Mouse (Mus musculus) embryonic facial prominence, embryonic 13.5 days (tissue): ENCODE results near the gene Snx14. TPM values are rescaled to one million over a fixed set of nuclear protein-coding genes. Genes with fewer than 3 reads are reported as not detected.

Source experiments
- ATAC-seq: fragments of 200-750 bp; cut with Nextera tagmentation; 2 replicates; pipeline ENCODE4 v1.8.0; 2017; ENCODE audit warnings: low read depth; ENCODE audit not compliant: insufficient number of reproducible peaks, insufficient read depth, low FRiP score, low TSS enrichment
- H3K27ac ChIP-seq: fragments of 300-500 bp; sonication (generic); 2 replicates; pipeline ENCODE4 v1.5.1; 2015; ENCODE audit warnings: moderate library complexity, mild to moderate bottlenecking, inconsistent platforms
- H3K27me3 ChIP-seq: fragments of 300-500 bp; sonication (generic); 2 replicates; pipeline ENCODE4 v1.6.1; 2015; ENCODE audit warnings: mild to moderate bottlenecking, inconsistent platforms
- H3K36me3 ChIP-seq: fragments of 300-500 bp; sonication (generic); 2 replicates; pipeline ENCODE4 v1.6.1; 2015; ENCODE audit warnings: mild to moderate bottlenecking, inconsistent platforms
- H3K4me1 ChIP-seq: fragments of 300-500 bp; sonication (generic); 2 replicates; pipeline ENCODE4 v1.6.1; 2015; ENCODE audit warnings: inconsistent platforms
- H3K4me2 ChIP-seq: fragments of 300-500 bp; sonication (generic); 2 replicates; pipeline ENCODE4 v1.6.1; 2015; ENCODE audit warnings: moderate library complexity, mild to moderate bottlenecking, inconsistent platforms
- H3K4me3 ChIP-seq: fragments of 300-500 bp; sonication (generic); 2 replicates; pipeline ENCODE4 v1.5.1; 2015; ENCODE audit warnings: mild to moderate bottlenecking, inconsistent platforms
- H3K9ac ChIP-seq: fragments of 300-500 bp; sonication (generic); 2 replicates; pipeline ENCODE4 v1.6.1; 2015; ENCODE audit warnings: mild to moderate bottlenecking, inconsistent platforms
- H3K9me3 ChIP-seq: fragments of 300-500 bp; sonication (generic); 2 replicates; pipeline ENCODE4 v1.6.1; 2016; ENCODE audit warnings: inconsistent platforms
- WGBS: fragments of 180-500 bp; shearing (Covaris S2); methylation state at CpG from one replicate; pipeline ENCODE4 v1.1.7; 2015; ENCODE audit warnings: mixed read lengths; 5-methylcytosine and 5-hydroxymethylcytosine counted together
- polyA plus RNA-seq: library from polyadenylated mRNA; unstranded; fragments of >200 nt; fragmentation: Nextera tagmentation; extraction: Ambion mirVana; gene quantifications from 2 replicates; pipeline ENCODE4 v1.2.1, GENCODE M21; 2015

Snx14 gene
- polyA plus RNA-seq, 1 experiment from 2014 or later: 23.6 TPM

- H3K9me3 ChIP-seq: no peaks in the 10 kb centered on the region
- no peaks in the 10 kb centered on the region for H3K27me3 ChIP-seq
- WGBS: 71% methylated on average over 3 of the region's 3 CpGs
- no peak overlapping the region for H3K27ac ChIP-seq
- H3K9ac ChIP-seq: no peak overlapping the region
- H3K4me1 ChIP-seq: no peaks in the 10 kb centered on the region
- no peak overlapping the region for H3K4me3 ChIP-seq
- H3K36me3 ChIP-seq: no peaks in the 10 kb centered on the region
- no peak overlapping the region for H3K4me2 ChIP-seq
- ATAC-seq: no peak
Measured at GRCm38 (mm10) chr9:88342701-88343100, 96.1 kb downstream of the Snx14 start.

- Histone ChIP-seq H3K36me3 (no peaks in the 10 kb centered on the region), H3K27ac (no peak overlapping the region), H3K4me2 (no peak overlapping the region), H3K9me3 (no peaks in the 10 kb centered on the region), H3K4me3 (no peak overlapping the region), H3K4me1 (no peaks in the 10 kb centered on the region), H3K9ac (no peak overlapping the region), H3K27me3 (no peaks in the 10 kb centered on the region)
- 77% methylated on average over 7 of the region's 7 CpGs for WGBS
- ATAC-seq: no peak
Measured at GRCm38 (mm10) chr9:88342241-88342640, 96.5 kb downstream of the Snx14 start.

GRCm38 (mm10) chr9:88340819-88341218 is 97.9 kb downstream of the Snx14 start:
- Histone ChIP-seq H3K27me3 (no peaks in the 10 kb centered on the region), H3K36me3 (no peaks in the 10 kb centered on the region), H3K9ac (no peak overlapping the region), H3K4me1 (no peaks in the 10 kb centered on the region), H3K4me3 (no peak overlapping the region), H3K4me2 (no peak overlapping the region), H3K27ac (no peak overlapping the region), H3K9me3 (no peaks in the 10 kb centered on the region)
- WGBS: 92% methylated on average over 3 of the region's 3 CpGs
- ATAC-seq: no peak

GRCm38 (mm10) chr9:88335839-88336238 is 102.9 kb downstream of the Snx14 start:
- Histone ChIP-seq H3K27me3 (peaks cover 5% of the 10 kb centered on the region), H3K4me1 (peaks cover 6% of the 10 kb centered on the region; the same call in 1 of the 2 replicates), H3K9me3 (no peaks in the 10 kb centered on the region), H3K4me2 (no peak overlapping the region), H3K9ac (no peak overlapping the region), H3K27ac (no peak overlapping the region), H3K36me3 (no peaks in the 10 kb centered on the region), H3K4me3 (no peak overlapping the region)
- ATAC-seq: no peak
- 54% methylated on average over 1 of the region's 2 CpGs for WGBS

GRCm38 (mm10) chr9:88332447-88332846 is 106.3 kb downstream of the Snx14 start:
- H3K4me3 ChIP-seq: no peak overlapping the region
- peaks cover 11% of the 10 kb centered on the region for H3K4me1 ChIP-seq
- H3K27ac ChIP-seq: no peak overlapping the region
- no peaks in the 10 kb centered on the region for H3K36me3 ChIP-seq
- H3K9me3 ChIP-seq: no peaks in the 10 kb centered on the region
- no peak overlapping the region for H3K4me2 ChIP-seq
- 20% methylated on average over 3 of the region's 3 CpGs for WGBS
- no peak overlapping the region for H3K9ac ChIP-seq
- peaks cover 37% of the 10 kb centered on the region for H3K27me3 ChIP-seq
- no peak; the same call in 1 of the 2 replicates for ATAC-seq

GRCm38 (mm10) chr9:88330316-88330715 is 108.4 kb downstream of the Snx14 start:
- H3K4me1 ChIP-seq: peaks cover 12% of the 10 kb centered on the region
- no peaks in the 10 kb centered on the region for H3K9me3 ChIP-seq
- H3K27me3 ChIP-seq: peaks cover 51% of the 10 kb centered on the region
- no peak overlapping the region for H3K9ac ChIP-seq
- no peak overlapping the region for H3K27ac ChIP-seq
- H3K36me3 ChIP-seq: no peaks in the 10 kb centered on the region
- WGBS: 58% methylated on average over 3 of the region's 3 CpGs
- H3K4me3 ChIP-seq: no peak overlapping the region
- peak overlapping the region; percentile 98; the same call in 1 of the 2 replicates for H3K4me2 ChIP-seq
- no peak for ATAC-seq

GRCm38 (mm10) chr9:88329166-88329748 is 109.5 kb downstream of the Snx14 start:
- Histone ChIP-seq H3K36me3 (no peaks in the 10 kb centered on the region), H3K4me2 (peak overlapping the region; percentile 98), H3K9me3 (no peaks in the 10 kb centered on the region), H3K27ac (no peak overlapping the region), H3K4me1 (peaks cover 12% of the 10 kb centered on the region), H3K4me3 (no peak overlapping the region), H3K9ac (no peak overlapping the region), H3K27me3 (peaks cover 53% of the 10 kb centered on the region)
- ATAC-seq: no peak
- WGBS: 37% methylated on average over 10 of the region's 10 CpGs

GRCm38 (mm10) chr9:88328666-88329065 is 110.1 kb downstream of the Snx14 start:
- Histone ChIP-seq H3K4me1 (peaks cover 12% of the 10 kb centered on the region), H3K4me2 (peak overlapping the region; percentile 98)

GRCm38 (mm10) chr9:88326930-88327901 is 111.5 kb downstream of the Snx14 start, which contains the start of gene Nt5e:
Gene Nt5e (plus strand): TSS chr9:88327197.
- Histone ChIP-seq H3K9me3 (no peaks in the 10 kb centered on the region), H3K9ac (peak within 1 kb of the TSS; percentile 73), H3K36me3 (no peaks in the 10 kb centered on the region), H3K4me2 (peak within 1 kb of the TSS; percentile 98), H3K4me1 (peaks cover 8% of the 10 kb centered on the region), H3K27ac (no peak within 1 kb of the TSS), H3K4me3 (peak within 1 kb of the TSS; percentile 63), H3K27me3 (peaks cover 53% of the 10 kb centered on the region)
- peak; percentile 80 for ATAC-seq
- WGBS: under 1% methylated on average over 65 of the region's 66 CpGs

More at GRCm38 (mm10) chr9:88328666-88329065, 110.1 kb downstream of the Snx14 start:
- 21% methylated on average over 5 of the region's 5 CpGs for WGBS
- Histone ChIP-seq H3K36me3 (no peaks in the 10 kb centered on the region), H3K4me3 (no peak overlapping the region), H3K27ac (no peak overlapping the region), H3K27me3 (peaks cover 53% of the 10 kb centered on the region), H3K9ac (no peak overlapping the region), H3K9me3 (no peaks in the 10 kb centered on the region)
- no peak for ATAC-seq
